ENCODE assay signal across 17 mouse cellular contexts in genomic region chr16:39158893-39159292, GRCm38 (mm10).
"Had no signal": no experiment of that assay in that cellular context is flagged by ENCODE, and none has a peak within 500 bp of the region (broad histone marks: within the 10 kb centered on the region; RNA-seq: fewer than 3 reads in every experiment).

No protein-coding gene starts in this region.

- H3K9ac ChIP-seq: limb, embryonic 15.5 days; liver, embryonic 13.5 days; liver, postnatal 0 days; lung, embryonic 15.5 days; neural tube, embryonic 15.5 days; stomach, embryonic 15.5 days had no signal

- DNase-seq: kidney, adult 8-10 months; kidney, postnatal 4 days; left cerebral cortex, postnatal 4 days; liver, embryonic 13.5 days; liver, postnatal 0 days; lung, postnatal 14 days; right cerebral cortex, postnatal 14 days; thymus, adult 2 months; thymus, postnatal 25 days had no signal

- ATAC-seq: intestine, postnatal 0 days; liver, postnatal 0 days had no signal

- H3K27me3 ChIP-seq: limb, embryonic 15.5 days; liver, embryonic 13.5 days; lung, embryonic 15.5 days; neural tube, embryonic 15.5 days; stomach, embryonic 15.5 days had no signal

- H3K27ac ChIP-seq: kidney, postnatal 0 days; layer of hippocampus, adult 2 months; limb, embryonic 15.5 days; liver, embryonic 13.5 days; lung, embryonic 15.5 days; neural tube, embryonic 15.5 days; stomach, embryonic 15.5 days had no signal

- H3K4me2 ChIP-seq: limb, embryonic 15.5 days; liver, embryonic 13.5 days; lung, embryonic 15.5 days; neural tube, embryonic 15.5 days; stomach, embryonic 15.5 days had no signal

- H3K9me3 ChIP-seq: limb, embryonic 15.5 days; liver, embryonic 13.5 days; lung, embryonic 15.5 days; neural tube, embryonic 15.5 days; stomach, embryonic 15.5 days had no signal

- H3K36me3 ChIP-seq: limb, embryonic 15.5 days; liver, embryonic 13.5 days; lung, embryonic 15.5 days; neural tube, embryonic 15.5 days; stomach, embryonic 15.5 days had no signal

- H3K4me1 ChIP-seq: limb, embryonic 15.5 days; liver, embryonic 13.5 days; lung, embryonic 15.5 days; neural tube, embryonic 15.5 days; stomach, embryonic 15.5 days had no signal

- H3K4me3 ChIP-seq: layer of hippocampus, adult 2 months; limb, embryonic 15.5 days; liver, embryonic 13.5 days; lung, embryonic 15.5 days; myocyte; neural tube, embryonic 15.5 days; stomach, embryonic 15.5 days had no signal
